Mouse (Mus musculus): ENCODE results near the gene 9930022D16Rik.

GRCm38 (mm10) chr11:109369026-109369637 lies 44.6 kb upstream of the 9930022D16Rik start:
- TF ChIP-seq POLR2A (IDR thresholded peaks at IDR 0.05; ENCODE audit: low read depth, low read length) (no peak), CTCF (IDR thresholded peaks at IDR 0.05; ENCODE audit: borderline replicate concordance, insufficient read depth, low read length) (no peak)
